Mouse (Mus musculus): Measurements from ENCODE around the gene Mknk2. TPM values are rescaled to one million over a fixed set of nuclear protein-coding genes. Genes with fewer than 3 reads are reported as not detected.

Mknk2 gene
- 396 to 427 TPM (median 418 TPM) in 4 replicates for total RNA-seq (2023)

DNA sequence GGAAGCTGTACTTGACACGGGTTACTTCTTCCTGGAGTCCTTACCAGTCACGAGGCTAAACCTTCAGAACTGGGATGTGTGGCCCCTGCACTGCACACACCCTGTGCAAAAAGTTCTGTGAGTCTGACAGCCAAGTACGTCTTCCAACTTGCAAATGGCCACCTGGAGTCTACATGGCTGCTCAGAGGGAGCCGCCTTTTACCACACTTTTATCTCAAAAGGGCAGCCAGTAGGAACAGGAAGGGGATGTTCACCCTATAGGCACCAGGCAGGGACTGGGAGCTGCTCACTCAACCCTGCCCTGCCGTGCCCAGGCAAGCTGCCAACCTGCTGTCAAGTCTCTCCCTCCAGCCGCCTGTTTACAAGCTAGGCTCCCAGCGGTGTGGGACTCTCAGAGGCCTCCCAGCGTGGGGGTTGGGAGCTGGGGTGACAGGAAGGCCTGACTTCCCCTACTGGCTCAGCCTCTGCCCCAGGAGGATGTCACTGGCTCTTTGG lies at the start of gene Mknk2:
Gene Mknk2 (minus strand): TSS at position 171 of the 495 bp plus-strand sequence.

DNA sequence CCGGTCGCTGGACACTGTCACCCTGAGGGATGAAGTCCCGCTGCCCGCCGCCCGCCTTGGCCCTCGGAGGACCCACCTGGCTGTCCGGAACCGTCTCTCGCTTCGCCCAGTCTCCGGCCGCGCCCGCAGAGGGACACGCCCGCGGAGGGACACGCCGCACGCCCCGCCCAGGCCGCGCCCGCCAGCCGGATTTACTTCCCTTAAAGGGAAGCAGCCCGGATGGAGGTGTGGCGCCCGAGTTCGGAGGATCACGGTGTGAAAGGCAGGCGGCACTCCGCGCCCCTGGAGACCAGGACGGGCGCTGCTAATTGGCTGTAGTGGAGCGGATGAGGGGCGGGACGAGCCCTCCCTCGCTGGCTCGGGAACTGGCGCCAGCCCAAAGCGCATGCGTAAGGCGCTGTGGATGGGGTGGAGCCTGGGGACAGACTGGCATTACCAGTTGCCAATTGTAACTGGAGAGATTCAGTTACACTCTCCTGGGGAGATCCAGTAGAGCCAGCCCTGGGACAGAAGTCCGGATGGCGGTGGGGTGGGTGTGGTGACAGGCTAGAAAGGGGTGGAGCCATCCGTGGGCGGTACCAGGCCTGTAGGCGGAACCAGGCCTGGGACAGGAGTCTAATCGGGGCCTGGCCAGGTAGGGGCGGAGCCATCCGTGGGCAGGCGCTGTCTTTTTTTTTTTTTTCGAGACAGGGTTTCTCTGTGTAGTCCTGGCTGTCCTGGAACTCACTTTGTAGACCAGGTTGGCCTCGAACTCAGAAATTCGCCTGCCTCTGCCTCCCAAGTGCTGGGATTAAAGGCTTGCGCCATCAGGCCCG lies 24.0 kb upstream of the Mknk2 start, which contains the start of the genes Mob3a and Izumo4:
Gene Mob3a (minus strand): TSS at position 257 of the 815 bp plus-strand sequence.
Gene Izumo4 (plus strand): TSS at position 464 of the 815 bp plus-strand sequence.

DNA sequence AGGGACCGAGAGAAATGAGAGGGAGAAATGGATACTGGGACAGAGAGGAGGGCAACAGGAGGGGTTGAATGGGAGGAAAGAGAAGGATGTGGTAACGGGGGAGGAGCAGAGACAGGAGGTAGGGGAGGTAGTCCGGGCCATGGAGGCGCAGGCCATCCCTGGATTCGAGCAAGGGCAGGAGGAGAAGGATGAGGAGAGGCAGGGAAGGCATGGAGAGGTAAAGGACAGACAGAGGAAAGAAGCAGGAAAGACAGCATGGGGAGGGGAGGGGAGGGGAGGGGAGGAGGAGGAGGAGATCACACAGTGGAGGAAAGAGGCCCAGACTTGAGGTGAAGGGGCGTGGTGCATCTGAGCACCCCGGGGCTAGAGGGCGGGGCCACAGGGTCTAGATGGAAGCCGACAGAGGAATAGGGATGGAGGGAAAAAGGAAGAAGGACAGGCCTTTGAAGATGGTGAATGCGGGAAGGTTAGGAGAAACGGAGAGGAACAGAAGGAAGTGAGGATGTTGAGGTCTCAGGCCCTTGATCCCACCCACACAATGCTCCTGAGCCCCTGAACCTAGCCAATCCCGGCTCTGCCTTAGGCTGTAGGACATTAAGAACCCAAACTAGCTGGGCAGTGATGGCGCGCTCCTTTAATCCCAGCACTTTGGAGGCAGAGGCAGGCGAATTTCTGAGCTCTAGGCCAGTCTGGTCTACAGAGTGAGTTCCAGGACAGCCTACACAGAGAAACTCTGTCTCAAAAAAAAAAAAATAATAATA lies 20.9 kb downstream of the Mknk2 start, which contains the start of gene Btbd2:
Gene Btbd2 (minus strand): TSS at position 209 of the 761 bp plus-strand sequence.

DNA sequence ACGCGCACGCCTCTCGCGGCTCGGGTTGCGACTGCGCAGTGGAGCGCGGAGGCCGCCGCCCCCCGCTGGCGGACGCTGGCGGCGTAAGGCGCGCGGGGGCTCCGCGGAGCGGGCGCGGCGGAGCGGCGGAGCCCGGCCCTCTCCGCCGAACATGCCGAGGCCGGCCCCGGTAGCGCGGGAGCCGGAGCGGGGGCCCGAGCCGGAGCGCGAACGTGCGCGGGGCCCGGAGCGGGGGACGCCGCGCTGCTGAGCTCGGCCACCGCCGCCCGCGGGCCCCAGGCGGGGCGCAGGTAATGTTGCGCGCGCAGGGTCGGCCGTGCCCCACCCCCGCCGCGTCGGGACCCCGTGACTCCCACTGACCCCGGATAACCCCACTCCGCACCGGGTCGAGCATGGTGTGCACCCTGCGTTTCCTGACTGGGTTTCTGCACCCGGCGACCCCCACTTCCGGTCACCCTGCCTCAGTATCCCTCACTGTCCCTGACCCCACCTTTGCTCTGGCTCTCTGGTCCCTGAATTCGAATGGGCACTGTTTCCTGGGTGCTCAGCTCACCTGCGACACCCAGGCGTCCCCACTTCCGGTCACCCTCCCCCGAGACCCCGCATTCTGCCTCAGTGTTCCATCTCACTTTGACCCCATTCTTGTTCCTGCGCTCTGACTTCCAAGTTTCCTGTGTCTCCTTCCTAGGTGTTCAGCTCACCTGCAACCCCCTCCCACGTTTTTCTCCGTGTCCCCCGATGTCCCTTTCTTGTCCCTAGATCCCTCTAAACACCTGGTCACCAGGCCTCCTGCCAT lies 55.1 kb downstream of the Mknk2 start, which contains the start of gene Csnk1g2:
Gene Csnk1g2 (plus strand): TSS at position 178 of the 796 bp plus-strand sequence.

Other genes with a start within 250 kb of the Mknk2 start
- 183 to 210 TPM (median 200 TPM) in 4 replicates for gene Tcf3, start 244.5 kb downstream of the Mknk2 start, total RNA-seq (2023)
- gene Onecut3, start 183.3 kb downstream of the Mknk2 start, total RNA-seq (2023): not detected in 4 replicates
- gene Atp8b3, start 139.0 kb downstream of the Mknk2 start, total RNA-seq (2023): not detected in 4 replicates
- gene Rexo1, start 116.6 kb downstream of the Mknk2 start, total RNA-seq (2023): 113 to 136 TPM (median 123 TPM) in 4 replicates
- 30.3 to 34.0 TPM (median 31.5 TPM) in 4 replicates for gene Klf16, start 100.8 kb downstream of the Mknk2 start, total RNA-seq (2023)
- 89.6 to 111 TPM (median 99.5 TPM) in 4 replicates for gene Abhd17a, start 87.8 kb downstream of the Mknk2 start, total RNA-seq (2023)
- gene Scamp4, start 75.2 kb downstream of the Mknk2 start, total RNA-seq (2023): 61.5 to 65.5 TPM (median 62.9 TPM) in 4 replicates
- gene Adat3, start 75.2 kb downstream of the Mknk2 start, total RNA-seq (2023): 9.3 to 21.8 TPM (median 15.5 TPM) in 4 replicates
- 10.6 to 12.6 TPM (median 11.2 TPM) in 4 replicates for gene Gm49322, start 72.1 kb downstream of the Mknk2 start, total RNA-seq (2023)
- 209 to 257 TPM (median 213 TPM) in 4 replicates for gene Csnk1g2, start 55.3 kb downstream of the Mknk2 start, total RNA-seq (2023)
- 30.1 to 32.7 TPM (median 31.0 TPM) in 4 replicates for gene Btbd2, start 21.0 kb downstream of the Mknk2 start, total RNA-seq (2023)
- gene Mob3a, start 23.9 kb upstream of the Mknk2 start, total RNA-seq (2023): 94.0 to 111 TPM (median 98.1 TPM) in 4 replicates
- 34.0 to 51.5 TPM (median 39.5 TPM) in 4 replicates for gene Izumo4, start 24.1 kb upstream of the Mknk2 start, total RNA-seq (2023)
- gene Ap3d1, start 64.2 kb upstream of the Mknk2 start, total RNA-seq (2023): 122 to 151 TPM (median 133 TPM) in 4 replicates
- gene Dot1l, start 77.1 kb upstream of the Mknk2 start, total RNA-seq (2023): 69.2 to 82.9 TPM (median 74.7 TPM) in 4 replicates
- gene Sf3a2, start 120.1 kb upstream of the Mknk2 start, total RNA-seq (2023): 73.0 to 86.5 TPM (median 77.6 TPM) in 4 replicates
- gene Plekhj1, start 120.5 kb upstream of the Mknk2 start, total RNA-seq (2023): 99.4 to 138 TPM (median 104 TPM) in 4 replicates
- gene Amh, start 127.1 kb upstream of the Mknk2 start, total RNA-seq (2023): 1.4 to 2.0 TPM (median 1.6 TPM) in 4 replicates
- not detected in 4 replicates for gene Jsrp1, start 135.4 kb upstream of the Mknk2 start, total RNA-seq (2023)
- gene Oaz1, start 148.5 kb upstream of the Mknk2 start, total RNA-seq (2023): 513 to 527 TPM (median 522 TPM) in 4 replicates
- gene Lingo3, start 165.9 kb upstream of the Mknk2 start, total RNA-seq (2023): not detected in 4 replicates
- gene Lsm7, start 177.1 kb upstream of the Mknk2 start, total RNA-seq (2023): 20.7 to 35.6 TPM (median 25.5 TPM) in 4 replicates
- 28.8 to 33.2 TPM (median 31.9 TPM) in 4 replicates for gene Sppl2b, start 177.2 kb upstream of the Mknk2 start, total RNA-seq (2023)
- not detected in 4 replicates for gene Tmprss9, start 193.7 kb upstream of the Mknk2 start, total RNA-seq (2023)
- gene Timm13, start 222.9 kb upstream of the Mknk2 start, total RNA-seq (2023): 57.5 to 75.0 TPM (median 69.9 TPM) in 4 replicates
- gene Lmnb2, start 240.1 kb upstream of the Mknk2 start, total RNA-seq (2023): 11.6 to 13.6 TPM (median 12.6 TPM) in 4 replicates